Mouse (Mus musculus): ENCODE data around the gene Gm10837.
A peak's percentile ranks its signal among the peaks of the same experiment; 100 is the strongest.

Gene Gm10837

DNA sequence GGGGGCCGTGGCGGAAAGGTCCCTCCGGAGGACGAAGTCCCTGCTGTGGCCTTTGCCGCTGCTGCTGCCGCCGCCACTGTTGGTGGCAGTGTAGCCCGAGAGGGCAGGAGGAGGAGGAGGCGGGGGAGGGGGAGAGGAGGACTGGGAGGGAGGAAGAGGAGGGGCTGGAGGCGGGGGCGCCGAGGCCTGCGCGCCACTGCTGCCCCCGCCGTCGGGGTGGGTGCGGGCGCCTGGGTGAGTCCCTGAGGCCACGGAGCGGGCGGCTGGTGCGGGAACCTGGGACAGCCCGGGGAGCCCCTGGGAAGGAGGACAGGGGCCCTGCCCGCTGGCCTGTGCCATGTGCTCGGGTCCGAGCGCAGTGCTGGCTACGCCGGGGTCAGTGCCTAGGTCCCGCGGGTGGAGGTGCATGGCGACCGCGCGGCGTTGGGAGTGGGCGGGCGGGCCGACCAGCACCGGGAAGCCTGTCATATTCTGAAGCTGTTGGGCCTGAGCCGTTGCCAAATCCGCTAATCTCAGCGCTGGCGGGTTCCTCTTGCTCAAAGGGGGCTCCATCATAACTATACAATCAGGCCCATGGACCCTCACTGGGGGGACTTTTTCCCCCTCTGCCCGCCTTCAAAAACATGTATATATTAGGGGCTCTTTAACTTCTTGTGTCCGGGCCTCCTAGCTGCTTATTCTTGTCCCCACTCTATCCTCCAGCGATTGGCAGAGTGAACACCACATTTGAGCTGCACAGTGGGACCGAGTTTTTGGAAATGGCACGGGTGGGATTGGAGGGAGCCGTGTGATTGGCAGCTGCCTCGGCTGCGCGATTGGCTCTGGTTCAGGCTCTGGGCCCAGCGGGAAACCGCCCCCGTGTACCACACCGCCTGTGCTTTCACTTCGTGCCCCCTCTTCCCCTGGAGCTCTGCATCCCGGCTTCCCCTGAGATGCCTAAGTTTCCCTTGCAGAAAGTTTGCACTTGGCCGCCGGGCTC is 25.3 kb upstream of the Gm10837 start, which contains the start of gene Zic5:
Gene Zic5 (minus strand): TSS at position 915 of the 979 bp plus-strand sequence.
- DNase-seq, result peak in 1 of 2 experiments; percentile 47

DNA sequence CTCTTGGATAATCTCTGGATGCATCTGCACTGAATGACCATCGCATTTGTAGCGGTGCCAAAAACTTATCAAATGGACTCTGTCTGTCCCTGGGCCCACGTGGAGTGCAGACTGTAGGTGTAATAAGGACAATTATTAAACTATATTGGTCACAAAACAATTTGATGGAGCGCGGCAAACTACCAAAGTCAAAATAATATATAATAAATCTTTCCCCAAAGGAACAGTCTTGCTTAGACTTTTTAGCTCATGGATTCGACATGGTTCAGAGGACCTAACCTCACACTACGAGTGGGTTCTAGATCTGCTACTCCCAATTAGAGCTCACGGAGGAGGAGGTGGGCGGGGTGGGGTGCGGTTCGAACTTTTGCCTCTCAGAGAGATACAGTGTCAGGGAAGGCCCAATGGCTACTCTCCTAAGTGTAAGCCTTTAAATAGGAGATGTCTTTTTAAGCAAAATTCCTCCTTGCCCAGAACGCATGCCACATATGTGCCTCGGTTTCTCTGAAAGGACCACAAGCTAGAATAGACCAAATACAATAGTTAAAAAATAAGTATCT is 24.4 kb upstream of the Gm10837 start:
- no peak for DNase-seq

DNA sequence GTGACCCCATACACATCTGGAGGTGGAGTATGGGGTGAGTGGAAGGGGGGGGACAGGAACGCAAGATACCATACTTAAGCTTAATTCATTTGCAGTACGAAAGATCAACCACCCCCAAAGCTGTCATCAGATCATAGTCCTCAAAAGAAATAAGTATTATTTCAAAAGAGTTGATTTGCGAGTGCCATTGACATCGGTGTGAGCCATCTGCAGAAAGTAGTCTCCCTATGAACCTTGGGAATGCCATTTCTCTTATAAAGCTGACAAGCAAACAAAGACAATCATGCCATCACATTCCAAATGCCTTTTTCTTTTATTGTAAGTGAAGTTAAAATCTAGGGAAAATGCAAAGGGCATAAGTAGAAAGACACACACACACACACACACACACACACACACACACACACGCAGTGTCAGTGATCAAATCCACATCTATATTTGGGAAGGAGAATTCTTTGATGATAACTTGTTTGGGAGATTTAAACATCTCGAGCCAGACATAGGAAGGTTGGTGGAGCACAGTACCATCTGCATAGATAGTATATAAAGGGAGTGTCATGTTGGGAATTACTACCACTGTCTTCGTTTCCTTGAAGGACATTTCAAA is 23.5 kb upstream of the Gm10837 start:
- DNase-seq, result no peak

DNA sequence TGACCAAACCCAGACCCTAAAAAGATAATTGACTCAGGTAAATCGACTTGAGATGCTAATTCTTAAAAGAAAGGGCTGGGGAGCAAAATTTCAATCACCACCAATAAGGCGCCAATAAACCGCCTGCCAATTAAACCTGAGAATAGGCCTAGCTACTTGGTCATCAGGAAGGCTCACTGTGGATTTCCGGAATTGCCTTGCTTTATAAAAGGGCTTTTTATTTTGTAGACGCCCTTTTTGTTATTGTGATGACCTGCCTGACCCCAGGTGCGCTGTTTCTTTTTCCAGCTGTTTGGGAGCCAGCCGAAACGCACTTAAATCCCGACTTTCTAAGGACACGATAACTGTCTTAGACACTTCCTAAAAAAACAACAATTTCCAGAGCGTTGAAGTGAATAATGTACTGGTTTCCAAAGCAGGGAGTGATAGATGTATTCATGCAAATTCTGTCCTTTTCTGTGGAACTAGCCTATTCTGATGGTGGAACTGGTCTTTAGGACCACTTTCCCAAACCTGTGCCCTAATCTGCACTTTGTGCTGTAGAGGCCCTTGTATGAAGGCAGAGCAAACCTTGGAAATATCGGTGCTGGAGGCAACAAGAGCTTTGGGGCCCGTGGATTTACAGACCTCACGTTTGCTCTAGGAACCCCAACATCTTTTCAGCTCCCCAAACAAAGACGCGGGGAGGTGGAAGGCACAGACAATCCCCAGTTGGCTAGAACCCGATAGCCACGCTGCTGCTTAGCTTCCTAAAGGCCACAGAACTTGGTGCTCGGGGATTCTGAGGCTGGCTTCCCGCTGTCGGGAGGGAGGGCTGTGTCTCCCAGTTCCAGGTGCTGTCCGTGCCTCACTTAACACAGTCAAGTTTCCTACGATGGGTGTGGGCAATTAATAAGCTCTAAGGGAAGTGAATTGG is 22.2 kb upstream of the Gm10837 start:
- DNase-seq, result no peak

DNA sequence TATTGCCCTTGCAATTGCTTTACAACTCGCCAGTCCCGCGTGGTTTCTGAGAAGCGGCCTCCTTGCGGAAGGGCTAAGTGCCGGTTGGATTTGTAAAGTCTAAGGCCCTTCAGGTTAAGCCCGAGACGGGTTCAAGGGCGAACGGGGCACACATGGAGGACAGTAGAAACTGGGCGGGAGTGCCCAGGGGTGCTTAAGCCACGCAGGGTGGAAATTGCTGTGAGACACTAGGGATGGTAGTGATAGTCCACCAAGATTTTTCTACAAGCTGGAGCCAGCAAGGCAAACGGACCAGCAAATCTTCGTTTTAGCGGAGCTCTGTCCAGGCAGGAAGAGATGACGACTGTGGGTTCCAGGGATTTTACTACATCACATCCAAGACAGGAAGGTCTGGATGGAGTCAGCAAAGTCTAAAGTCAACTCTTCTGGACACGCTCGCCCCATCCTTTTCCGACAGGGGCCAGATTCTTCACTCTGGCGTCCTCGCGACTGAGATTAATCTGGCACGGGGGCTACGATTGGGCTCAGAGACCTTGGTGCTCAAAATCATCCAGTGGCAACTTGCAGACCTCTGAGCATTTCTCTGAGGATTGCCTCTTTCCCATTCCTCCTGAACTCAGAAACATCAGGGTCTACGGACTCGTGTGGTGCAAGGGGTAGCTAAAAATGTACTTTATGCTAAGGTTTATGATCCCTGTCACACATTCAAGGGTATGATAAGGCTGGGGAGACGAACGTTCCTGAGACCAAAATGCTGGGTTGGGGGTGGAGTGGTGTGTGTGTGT is 21.2 kb upstream of the Gm10837 start:
- DNase-seq, result no peak

DNA sequence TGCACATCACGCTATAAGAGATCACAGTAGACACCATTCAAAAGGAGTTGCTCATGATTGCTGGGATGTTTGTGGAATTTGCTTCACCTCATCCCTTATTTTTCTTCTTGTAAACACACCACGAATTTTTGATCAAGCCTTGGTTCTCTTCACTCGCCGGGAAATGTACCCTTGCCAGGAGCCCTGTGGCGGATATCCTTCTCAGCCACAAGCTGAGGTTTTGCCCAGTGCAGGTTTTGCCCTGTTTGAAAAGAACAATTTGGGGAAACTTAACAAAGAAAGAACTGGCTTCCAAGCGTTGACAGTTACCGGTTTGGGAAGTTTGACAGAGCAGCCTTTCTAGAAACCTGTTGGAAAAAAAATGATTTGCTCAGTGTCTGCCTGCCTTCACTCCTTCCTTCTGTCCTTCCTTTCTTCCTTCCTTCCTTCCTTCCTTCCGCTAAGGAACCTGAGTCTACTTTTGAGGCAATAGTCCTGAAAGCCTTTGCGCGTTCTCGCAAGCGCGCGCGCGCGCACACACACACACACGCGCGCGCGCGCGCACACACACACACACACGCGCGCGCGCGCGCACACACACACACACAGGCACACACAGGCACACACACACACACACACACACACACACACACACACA is 18.8 kb upstream of the Gm10837 start:
- DNase-seq, result no peak

DNA sequence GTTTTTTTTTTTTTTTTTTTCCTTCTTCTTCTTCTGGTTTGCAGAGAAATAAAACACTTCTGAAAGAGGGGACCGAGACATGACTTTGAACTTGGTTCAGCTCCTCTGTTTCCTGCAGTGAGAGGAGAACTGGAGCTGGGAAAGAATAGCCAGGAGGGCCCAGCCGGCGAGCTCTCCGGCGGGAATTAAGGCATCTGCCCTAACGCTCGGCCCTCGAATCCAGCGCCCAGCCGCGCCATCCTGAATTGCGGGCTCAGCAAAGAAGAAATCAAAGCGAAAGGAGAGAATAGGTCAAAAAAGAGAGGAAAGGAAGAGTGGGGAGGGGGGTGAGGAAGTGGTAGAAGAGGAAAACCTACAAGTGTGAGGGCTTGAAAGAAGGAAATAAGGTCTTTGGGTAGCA is 18.2 kb upstream of the Gm10837 start:
- DNase-seq, result no peak

DNA sequence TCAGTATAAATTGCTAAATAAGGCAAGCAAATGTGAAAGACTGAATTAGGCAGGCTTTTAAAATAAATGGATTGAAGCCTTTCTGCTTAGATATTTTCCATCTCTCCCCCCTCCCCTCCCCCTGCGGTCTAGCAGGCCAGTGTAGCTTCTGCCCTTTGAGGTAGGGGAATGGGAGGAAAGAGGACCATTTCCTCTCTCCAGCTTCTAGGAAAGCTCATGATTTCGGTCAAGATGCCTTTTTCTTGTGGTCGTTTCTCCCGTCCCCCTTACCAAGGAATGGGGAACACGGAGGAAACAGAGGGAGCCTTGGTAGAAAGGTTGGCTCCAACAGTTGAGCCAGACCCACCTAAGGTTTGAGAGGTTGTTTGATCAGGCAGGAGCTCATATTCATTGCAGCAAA is 17.7 kb upstream of the Gm10837 start:
- no peak for DNase-seq

DNA sequence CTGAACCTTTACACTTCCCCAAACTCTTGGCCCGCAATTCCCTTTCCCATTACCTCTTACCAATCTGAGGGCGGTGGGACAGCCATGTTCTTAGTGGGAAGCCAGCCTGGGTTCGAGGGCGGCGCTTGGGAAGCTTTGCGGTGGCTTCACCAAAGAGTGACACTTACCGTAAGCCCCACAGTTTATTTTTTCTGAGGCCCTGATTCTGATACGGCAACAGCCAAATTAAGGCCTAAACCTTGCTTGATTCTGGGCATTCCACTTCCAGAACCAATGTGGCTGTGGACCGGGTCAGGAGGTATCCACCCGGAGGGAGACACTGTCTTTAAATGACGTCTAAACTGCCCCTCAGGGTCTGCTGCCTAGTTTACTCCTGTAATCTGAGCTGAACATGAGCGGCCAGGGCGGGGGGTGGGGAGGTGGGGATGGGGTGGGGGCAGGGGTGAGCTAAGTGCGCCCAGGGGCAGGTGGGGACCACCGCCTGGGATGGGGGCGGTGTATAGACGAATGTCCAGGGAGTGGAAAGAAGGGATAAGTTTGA is 17.1 kb upstream of the Gm10837 start:
- DNase-seq, result no peak

DNA sequence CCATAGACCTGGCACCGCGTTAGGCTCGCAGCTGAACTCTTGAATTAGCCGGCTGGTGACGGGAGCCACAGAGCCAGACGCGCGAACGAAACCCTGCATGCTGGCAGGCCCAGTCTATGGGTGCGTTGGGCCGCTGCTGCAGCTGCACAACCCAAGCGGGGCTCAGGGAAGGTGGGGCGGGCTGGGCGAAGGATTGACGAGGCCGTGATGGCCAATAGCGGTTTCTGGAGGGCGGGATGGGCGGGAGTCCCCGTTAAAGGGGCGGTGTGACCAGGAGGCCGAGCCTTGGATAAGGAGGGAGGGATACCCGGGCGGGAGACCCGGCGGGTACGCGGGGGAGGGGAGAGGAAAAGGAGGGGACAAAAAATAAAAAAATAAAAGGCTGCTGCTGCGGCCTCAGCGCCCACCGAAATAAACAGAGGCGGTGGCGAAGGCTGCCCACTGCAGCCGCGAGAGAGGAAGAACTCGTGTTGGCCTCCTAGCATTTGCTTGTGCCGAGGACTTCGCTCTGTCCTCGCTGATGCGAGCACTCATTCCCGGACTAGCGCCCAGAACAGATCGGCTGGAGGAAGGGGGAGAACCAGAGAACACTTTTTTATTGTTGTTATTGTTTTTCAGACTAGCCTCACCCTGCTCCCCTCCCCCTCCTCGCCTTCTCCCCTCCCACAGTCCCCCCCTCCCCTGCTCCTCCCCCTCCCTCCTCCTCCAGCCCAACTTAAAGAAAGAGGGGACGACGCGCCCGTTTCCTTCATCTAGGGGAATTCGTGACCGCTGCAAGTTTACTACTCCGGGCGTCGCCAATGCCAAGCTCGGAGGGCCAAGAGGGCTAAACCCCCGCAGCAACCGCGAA is 16.1 kb upstream of the Gm10837 start:
- DNase-seq, result peak in 1 of 2 experiments; percentile 37

DNA sequence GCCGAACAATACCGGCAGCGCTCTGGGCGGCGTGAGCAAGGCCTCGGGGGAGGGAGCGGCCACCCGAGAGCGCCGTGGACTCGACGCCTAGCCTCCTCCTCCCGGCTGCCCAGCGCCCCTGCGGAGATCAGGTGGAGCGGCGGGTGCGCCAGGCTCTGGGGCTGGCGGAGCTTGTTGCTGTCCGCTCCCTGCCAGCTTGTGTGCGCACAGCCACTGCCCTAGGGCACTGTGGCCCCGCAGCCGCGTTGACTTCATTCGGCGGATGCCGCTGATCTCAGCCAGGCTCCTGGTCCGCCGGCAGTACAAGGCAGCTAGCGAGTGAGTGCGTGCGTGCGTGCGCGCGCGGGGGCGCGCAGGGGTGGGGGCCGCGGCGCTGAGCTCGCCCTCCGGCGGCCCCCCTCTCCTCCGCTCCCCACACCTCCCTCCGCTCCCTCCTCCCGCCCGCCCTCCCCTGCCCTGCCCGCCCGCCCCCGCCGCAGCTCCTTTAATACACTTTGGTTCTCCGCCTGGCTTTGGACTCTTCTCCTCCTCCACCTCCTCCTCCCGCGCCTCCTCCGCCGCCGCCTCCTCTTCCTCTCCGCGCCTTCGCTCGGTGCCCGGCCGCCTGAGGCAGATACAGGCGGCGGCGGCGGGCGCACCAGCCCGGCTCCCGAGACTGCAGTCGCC is 15.4 kb upstream of the Gm10837 start, which contains the start of gene Zic2:
Gene Zic2 (plus strand): TSS at position 545 of the 666 bp plus-strand sequence.
- peak in 1 of 2 experiments; percentile 53 for DNase-seq

DNA sequence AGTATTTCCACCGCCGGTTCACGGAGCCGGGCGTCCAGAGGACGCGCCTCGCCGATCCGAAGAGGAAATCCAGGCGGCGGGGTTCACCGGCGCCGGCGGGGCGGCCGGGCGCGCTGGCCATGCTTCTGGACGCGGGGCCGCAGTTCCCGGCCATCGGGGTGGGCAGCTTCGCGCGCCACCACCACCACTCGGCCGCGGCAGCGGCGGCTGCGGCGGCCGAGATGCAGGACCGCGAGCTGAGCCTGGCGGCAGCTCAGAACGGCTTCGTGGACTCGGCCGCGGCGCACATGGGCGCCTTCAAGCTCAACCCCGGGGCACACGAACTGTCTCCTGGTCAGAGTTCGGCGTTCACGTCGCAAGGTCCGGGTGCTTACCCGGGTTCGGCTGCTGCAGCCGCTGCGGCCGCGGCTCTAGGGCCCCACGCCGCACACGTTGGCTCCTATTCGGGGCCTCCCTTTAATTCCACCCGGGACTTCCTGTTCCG is 14.8 kb upstream of the Gm10837 start:
- DNase-seq, result peak in 1 of 2 experiments; percentile 49

DNA sequence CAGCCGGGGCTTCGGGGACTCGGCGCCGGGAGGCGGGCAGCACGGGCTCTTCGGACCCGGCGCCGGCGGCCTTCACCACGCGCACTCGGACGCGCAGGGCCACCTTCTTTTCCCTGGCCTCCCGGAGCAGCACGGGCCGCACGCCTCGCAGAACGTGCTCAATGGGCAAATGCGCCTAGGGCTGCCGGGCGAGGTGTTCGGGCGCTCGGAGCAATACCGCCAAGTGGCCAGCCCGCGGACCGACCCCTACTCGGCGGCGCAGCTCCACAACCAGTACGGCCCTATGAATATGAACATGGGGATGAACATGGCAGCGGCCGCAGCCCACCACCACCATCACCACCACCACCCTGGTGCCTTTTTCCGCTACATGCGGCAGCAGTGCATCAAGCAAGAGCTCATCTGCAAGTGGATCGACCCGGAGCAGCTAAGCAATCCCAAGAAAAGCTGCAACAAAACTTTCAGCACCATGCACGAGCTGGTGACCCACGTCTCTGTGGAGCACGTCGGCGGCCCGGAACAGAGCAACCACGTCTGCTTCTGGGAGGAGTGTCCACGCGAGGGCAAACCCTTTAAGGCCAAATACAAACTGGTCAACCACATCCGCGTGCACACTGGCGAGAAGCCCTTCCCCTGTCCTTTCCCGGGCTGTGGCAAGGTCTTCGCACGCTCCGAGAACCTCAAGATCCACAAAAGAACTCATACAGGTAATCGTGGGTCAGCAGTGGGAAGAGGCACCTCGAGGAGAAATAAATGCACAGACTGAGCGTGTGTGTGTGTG is 14.2 kb upstream of the Gm10837 start:
- peak in 1 of 2 experiments; percentile 41 for DNase-seq

DNA sequence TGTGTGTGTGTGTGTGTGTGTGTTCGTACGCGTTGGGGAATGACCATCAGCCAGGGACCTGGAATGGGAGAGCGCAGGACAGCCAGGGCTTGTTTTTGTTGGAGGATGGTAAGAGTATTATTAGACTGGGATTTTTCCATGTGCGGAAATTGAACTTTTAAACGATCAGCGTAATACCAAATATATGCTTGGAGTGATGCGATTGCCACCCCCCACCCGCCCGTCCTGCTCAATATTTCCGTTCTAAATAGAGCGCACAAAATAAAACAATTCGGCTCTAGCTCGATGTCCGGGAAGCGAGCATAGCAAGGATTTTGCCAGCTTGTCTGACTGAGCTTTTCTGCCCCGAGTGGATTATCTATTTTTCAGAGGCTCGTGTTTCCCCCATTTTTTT is 13.6 kb upstream of the Gm10837 start:
- DNase-seq, result no peak

DNA sequence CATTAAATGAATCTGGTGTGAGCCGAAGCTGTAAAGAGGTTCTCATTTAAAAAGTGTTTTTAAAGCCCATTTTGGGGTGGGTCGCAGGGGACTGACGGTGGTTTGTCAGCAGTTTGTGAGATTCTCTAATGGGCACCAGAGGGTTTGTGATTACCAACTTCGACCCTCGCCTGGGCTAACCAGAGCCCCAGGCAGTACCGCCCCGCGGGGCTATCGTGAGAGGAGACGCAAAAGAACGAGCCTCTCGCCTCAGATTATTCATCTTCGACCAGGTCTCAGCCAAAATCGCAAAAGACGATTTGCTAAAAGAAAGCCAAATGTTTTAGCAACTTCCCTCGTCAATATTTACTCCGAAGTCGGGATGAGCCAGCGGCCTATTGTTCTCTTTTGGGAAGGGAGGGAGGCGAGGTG is 13.1 kb upstream of the Gm10837 start:
- DNase-seq, result peak in 1 of 2 experiments; percentile 32

DNA sequence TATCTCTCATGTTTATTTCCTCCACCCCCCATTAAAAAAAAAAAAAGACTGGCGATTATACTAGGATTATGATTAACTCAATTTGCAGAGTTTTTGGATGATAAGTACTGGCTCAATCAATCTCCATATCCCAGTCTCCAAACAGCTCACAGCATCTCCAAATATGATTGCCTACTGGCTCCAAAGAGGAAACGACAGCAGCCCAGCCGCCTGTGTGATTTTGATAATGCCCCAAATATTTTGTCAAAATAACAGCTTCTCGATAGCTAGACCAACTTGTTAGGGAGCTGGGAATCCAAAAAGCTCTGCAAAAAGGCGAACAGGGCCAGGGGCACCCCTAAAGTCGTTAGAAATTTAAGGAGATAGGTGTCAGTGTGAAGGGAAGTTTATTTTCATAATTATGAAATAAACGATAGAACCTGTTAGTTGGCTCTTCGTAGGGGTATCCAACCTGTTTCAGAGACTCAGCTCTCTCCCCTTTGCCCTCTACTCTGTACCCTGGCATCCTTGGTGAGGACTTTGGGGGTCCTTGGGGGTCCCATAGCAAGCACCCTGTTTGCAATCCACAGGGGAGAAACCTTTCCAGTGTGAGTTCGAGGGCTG is 12.3 kb upstream of the Gm10837 start:
- DNase-seq, result no peak

DNA sequence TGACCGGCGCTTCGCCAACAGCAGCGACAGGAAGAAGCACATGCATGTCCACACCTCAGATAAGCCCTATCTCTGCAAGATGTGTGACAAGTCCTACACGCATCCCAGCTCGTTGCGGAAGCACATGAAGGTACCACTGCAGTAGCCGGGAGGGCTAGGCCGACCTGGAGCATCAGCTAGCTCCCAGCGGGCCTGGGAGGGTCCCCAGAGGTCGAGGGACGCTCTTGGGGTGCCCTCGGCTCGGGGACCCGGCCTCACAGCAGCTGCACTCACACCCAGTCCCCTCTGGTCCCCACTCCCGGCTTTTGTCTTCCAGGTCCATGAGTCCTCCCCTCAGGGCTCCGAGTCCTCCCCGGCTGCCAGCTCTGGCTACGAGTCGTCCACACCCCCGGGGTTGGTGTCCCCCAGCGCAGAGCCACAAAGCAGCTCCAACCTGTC is 11.8 kb upstream of the Gm10837 start:
- DNase-seq, result peak in 1 of 2 experiments; percentile 32
